Mouse (Mus musculus): ENCODE results near the gene Lrba. TPM values are rescaled to one million over a fixed set of nuclear protein-coding genes. Genes with fewer than 3 reads are reported as not detected.

The Lrba gene
- total and polyA plus RNA-seq, 2 experiments from 2014 or later = 1.6 to 18.5 TPM

- no peak overlapping the region for H3K27ac ChIP-seq (ENCODE audit: low read depth, low read length)
- no peak overlapping the region for H3K4me2 ChIP-seq (ENCODE audit: low read depth)
- H3K9ac ChIP-seq = no peak overlapping the region
- no peak for TF ChIP-seq CTCF (IDR thresholded peaks at IDR 0.05; ENCODE audit: low read depth)
- DNase-seq = no peak
- no peaks in the 10 kb centered on the region for H3K36me3 ChIP-seq (ENCODE audit: insufficient read depth)
- whole genome bisulfite sequencing = 72% methylated on average over 1 of the region's 1 CpGs
- H3K4me1 ChIP-seq (ENCODE audit: insufficient read depth) = no peaks in the 10 kb centered on the region
- H3K4me3 ChIP-seq (ENCODE audit: low read depth, low read length) = no peak overlapping the region
- no peak for ATAC-seq
- H3K27me3 ChIP-seq (ENCODE audit: insufficient read depth, low read length) = no peaks in the 10 kb centered on the region
- H3K9me3 ChIP-seq (ENCODE audit: low read length) = no peaks in the 10 kb centered on the region
These were observed 29.3 kb downstream of the Lrba start for GRCm38 (mm10) chr3:86253791-86254190.

GRCm38 (mm10) chr3:86268074-86268702 lies 43.7 kb downstream of the Lrba start:
- H3K4me1 ChIP-seq (ENCODE audit: insufficient read depth) = no peaks in the 10 kb centered on the region
- H3K36me3 ChIP-seq (ENCODE audit: insufficient read depth) = no peaks in the 10 kb centered on the region
- ATAC-seq = peak; percentile 76
- H3K9me3 ChIP-seq (ENCODE audit: low read length) = no peaks in the 10 kb centered on the region
- H3K4me3 ChIP-seq (ENCODE audit: low read depth, low read length) = no peak overlapping the region
- H3K27ac ChIP-seq (ENCODE audit: low read depth, low read length) = no peak overlapping the region
- peak; percentile 82 for TF ChIP-seq CTCF (IDR thresholded peaks at IDR 0.05; ENCODE audit: low read depth)
- H3K4me2 ChIP-seq (ENCODE audit: low read depth) = no peak overlapping the region
- peak; percentile 67 for DNase-seq
- H3K9ac ChIP-seq = no peak overlapping the region
- WGBS = 9% methylated on average over 1 of the region's 1 CpGs
- H3K27me3 ChIP-seq (ENCODE audit: insufficient read depth, low read length) = no peaks in the 10 kb centered on the region

- no peaks in the 10 kb centered on the region for H3K4me1 ChIP-seq (ENCODE audit: insufficient read depth)
- no peak overlapping the region for H3K4me2 ChIP-seq (ENCODE audit: low read depth)
- no peaks in the 10 kb centered on the region for H3K27me3 ChIP-seq (ENCODE audit: insufficient read depth, low read length)
- no peak overlapping the region for H3K4me3 ChIP-seq (ENCODE audit: low read depth, low read length)
- no peak for DNase-seq
- no peak overlapping the region for H3K9ac ChIP-seq
- WGBS = 77% methylated on average over 1 of the region's 1 CpGs
- no peak for ATAC-seq
- TF ChIP-seq CTCF (IDR thresholded peaks at IDR 0.05; ENCODE audit: low read depth) = no peak
- no peak overlapping the region for H3K27ac ChIP-seq (ENCODE audit: low read depth, low read length)
- no peaks in the 10 kb centered on the region for H3K9me3 ChIP-seq (ENCODE audit: low read length)
- H3K36me3 ChIP-seq (ENCODE audit: insufficient read depth) = no peaks in the 10 kb centered on the region
These were observed 51.2 kb downstream of the Lrba start for GRCm38 (mm10) chr3:86275651-86276050.

GRCm38 (mm10) chr3:86291326-86291725 lies 66.8 kb downstream of the Lrba start:
- ATAC-seq (no peak), DNase-seq (no peak)
- H3K27me3 ChIP-seq (ENCODE audit: insufficient read depth, low read length) = no peaks in the 10 kb centered on the region
- WGBS = 49% methylated on average over 8 of the region's 8 CpGs
- no peaks in the 10 kb centered on the region for H3K36me3 ChIP-seq (ENCODE audit: insufficient read depth)
- no peak overlapping the region for H3K9ac ChIP-seq
- no peaks in the 10 kb centered on the region for H3K4me1 ChIP-seq (ENCODE audit: insufficient read depth)
- H3K4me3 ChIP-seq (ENCODE audit: low read depth, low read length) = no peak overlapping the region
- no peaks in the 10 kb centered on the region for H3K9me3 ChIP-seq (ENCODE audit: low read length)
- H3K4me2 ChIP-seq (ENCODE audit: low read depth) = no peak overlapping the region
- no peak for TF ChIP-seq CTCF (IDR thresholded peaks at IDR 0.05; ENCODE audit: low read depth)
- H3K27ac ChIP-seq (ENCODE audit: low read depth, low read length) = no peak overlapping the region

GRCm38 (mm10) chr3:86294866-86295265 lies 70.4 kb downstream of the Lrba start:
- no peak for TF ChIP-seq CTCF (IDR thresholded peaks at IDR 0.05; ENCODE audit: low read depth)
- WGBS = 92% methylated on average over 1 of the region's 1 CpGs
- Histone ChIP-seq H3K27me3 (ENCODE audit: insufficient read depth, low read length) (no peaks in the 10 kb centered on the region), H3K4me2 (ENCODE audit: low read depth) (no peak overlapping the region), H3K9me3 (ENCODE audit: low read length) (no peaks in the 10 kb centered on the region), H3K36me3 (ENCODE audit: insufficient read depth) (no peaks in the 10 kb centered on the region), H3K4me3 (ENCODE audit: low read depth, low read length) (no peak overlapping the region), H3K4me1 (ENCODE audit: insufficient read depth) (no peaks in the 10 kb centered on the region), H3K9ac (no peak overlapping the region), H3K27ac (ENCODE audit: low read depth, low read length) (no peak overlapping the region)
- DNase-seq = no peak
- ATAC-seq = no peak

- H3K27me3 ChIP-seq (ENCODE audit: insufficient read depth, low read length) = no peaks in the 10 kb centered on the region
- WGBS = 68% methylated on average over 8 of the region's 8 CpGs
- no peak overlapping the region for H3K4me2 ChIP-seq (ENCODE audit: low read depth)
- TF ChIP-seq CTCF (IDR thresholded peaks at IDR 0.05; ENCODE audit: low read depth) = no peak
- no peaks in the 10 kb centered on the region for H3K4me1 ChIP-seq (ENCODE audit: insufficient read depth)
- ATAC-seq = no peak
- H3K27ac ChIP-seq (ENCODE audit: low read depth, low read length) = no peak overlapping the region
- H3K9me3 ChIP-seq (ENCODE audit: low read length) = no peaks in the 10 kb centered on the region
- DNase-seq = no peak
- H3K36me3 ChIP-seq (ENCODE audit: insufficient read depth) = no peaks in the 10 kb centered on the region
- H3K4me3 ChIP-seq (ENCODE audit: low read depth, low read length) = no peak overlapping the region
- H3K9ac ChIP-seq = no peak overlapping the region
These were observed 71.7 kb downstream of the Lrba start for GRCm38 (mm10) chr3:86296214-86296613.

GRCm38 (mm10) chr3:86308833-86309232 lies 84.4 kb downstream of the Lrba start:
- no peak for TF ChIP-seq CTCF (IDR thresholded peaks at IDR 0.05; ENCODE audit: low read depth)
- Histone ChIP-seq H3K36me3 (ENCODE audit: insufficient read depth) (no peaks in the 10 kb centered on the region), H3K4me1 (ENCODE audit: insufficient read depth) (no peaks in the 10 kb centered on the region), H3K4me2 (ENCODE audit: low read depth) (no peak overlapping the region), H3K4me3 (ENCODE audit: low read depth, low read length) (no peak overlapping the region), H3K9ac (no peak overlapping the region), H3K27me3 (ENCODE audit: insufficient read depth, low read length) (no peaks in the 10 kb centered on the region), H3K9me3 (ENCODE audit: low read length) (no peaks in the 10 kb centered on the region), H3K27ac (ENCODE audit: low read depth, low read length) (no peak overlapping the region)
- DNase-seq = no peak
- ATAC-seq = no peak
- WGBS = 92% methylated on average over 2 of the region's 2 CpGs

Measured in forebrain, postnatal 0 days (tissue).